Mouse (Mus musculus) c-Kit-positive CD71-positive TER-119-positive erythroid progenitor cells, embryonic 14.5 days (primary cell): ENCODE results near the gene Tpt1.
"Not testable (repeated sequence)": the region's sequence is repeated elsewhere in the genome, so short reads cannot be mapped to it uniquely, and the experiment has no call there.

Experiments
- DNase-seq: peaks from one replicate; pipeline ENCODE4 v3.0.0-alpha.2; 2013; ENCODE audit warnings: low spot score

The Tpt1 gene

DNA sequence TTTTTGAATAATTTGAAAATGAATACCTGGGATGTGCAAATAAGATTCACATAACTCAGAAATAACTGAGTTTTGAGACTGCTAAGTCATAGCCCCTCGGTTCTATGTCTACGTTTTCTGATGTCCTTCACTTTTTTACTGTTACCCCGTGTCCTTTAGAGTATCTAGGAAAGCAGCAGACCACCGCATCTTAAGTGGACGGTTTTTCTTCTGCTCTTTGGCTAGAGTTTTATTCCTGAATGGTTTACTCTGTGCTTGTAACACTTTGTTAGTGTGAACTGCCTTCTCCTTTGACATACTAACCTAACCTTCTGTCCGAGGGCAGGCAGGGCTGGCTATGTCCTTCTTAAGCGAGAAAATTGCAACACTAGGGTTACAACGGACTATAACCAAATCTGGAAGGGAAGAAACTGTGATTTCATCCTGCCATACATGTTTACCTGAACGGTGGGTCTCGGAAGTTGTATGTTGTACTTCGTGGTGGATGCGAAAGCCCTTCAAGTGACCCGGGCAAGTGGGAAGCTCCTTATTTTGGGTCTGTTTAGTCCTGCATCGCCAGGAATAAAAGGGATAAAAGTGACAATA, 690 bp upstream of the Tpt1 start:
- DNase-seq: peak; percentile 40

- peak; percentile 78 for DNase-seq
Measured at GRCm38 (mm10) chr14:75845698-75846115, 814 bp downstream of the Tpt1 start.

GRCm38 (mm10) chr14:75847669-75848068, 2.8 kb downstream of the Tpt1 start:
- no peak for DNase-seq

- no peak for DNase-seq
Measured at GRCm38 (mm10) chr14:75848482-75848881, 3.6 kb downstream of the Tpt1 start.

- DNase-seq: no peak
Measured at GRCm38 (mm10) chr14:75849236-75849635, 4.3 kb downstream of the Tpt1 start.

DNA sequence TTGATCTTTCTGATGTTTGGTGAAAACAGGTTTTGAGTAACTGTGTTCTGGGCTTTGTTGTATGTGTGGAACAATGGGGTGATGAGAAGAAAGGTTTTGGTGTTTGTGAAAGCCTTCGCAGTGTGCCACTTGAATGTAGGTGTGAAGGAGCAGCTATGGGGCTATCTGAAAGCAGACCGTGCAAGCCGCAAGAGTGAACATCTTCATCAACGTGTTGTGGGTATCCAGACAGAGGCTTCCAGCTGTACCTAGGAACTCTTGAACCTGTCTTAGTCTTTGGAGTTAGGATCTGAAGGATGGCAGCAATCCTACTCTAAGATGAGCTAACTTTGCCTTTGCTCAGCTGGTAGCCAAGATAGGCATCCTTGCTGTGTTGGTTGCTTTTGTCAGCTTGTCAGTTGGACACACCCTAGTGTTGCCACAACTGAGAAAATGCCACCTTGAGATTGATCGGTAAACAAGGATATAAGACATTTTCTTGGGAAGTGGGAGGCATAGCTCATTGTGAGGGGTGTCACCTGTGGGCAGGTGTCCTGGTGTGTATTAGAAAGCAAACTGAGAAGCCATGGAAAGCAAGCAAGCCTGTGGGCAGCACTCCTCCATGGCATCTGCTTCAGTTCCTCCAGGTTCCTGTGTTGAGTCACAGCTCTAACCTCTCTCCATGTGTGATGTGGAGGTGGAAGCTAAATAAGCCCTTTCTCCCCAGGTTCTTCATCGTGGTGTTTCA, 5.1 kb downstream of the Tpt1 start:
- no peak for DNase-seq

- DNase-seq: no peak
Measured at GRCm38 (mm10) chr14:75850819-75851218, 5.9 kb downstream of the Tpt1 start.

DNA sequence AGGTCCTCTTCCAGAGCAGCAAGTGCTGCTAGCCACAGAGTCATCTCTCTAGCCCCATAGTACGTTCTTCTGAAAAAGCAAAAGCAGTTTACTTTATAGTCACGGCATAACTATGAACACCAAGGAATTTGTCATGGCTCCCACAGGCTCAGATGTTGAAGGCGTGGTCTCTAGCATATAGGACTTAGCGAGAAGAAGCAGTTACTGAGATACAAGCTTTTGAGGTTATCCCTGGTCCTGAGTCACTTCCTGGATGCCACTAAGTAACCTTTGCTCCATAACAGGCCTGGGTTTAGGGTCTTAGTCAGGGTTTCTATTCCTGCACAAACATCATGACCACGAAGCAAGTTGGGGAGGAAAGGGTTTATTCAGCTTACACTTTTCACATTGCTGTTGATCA, 7.1 kb downstream of the Tpt1 start:
- DNase-seq: no peak

- DNase-seq: no peak
Measured at GRCm38 (mm10) chr14:75855263-75855992, 10.5 kb downstream of the Tpt1 start.

DNA sequence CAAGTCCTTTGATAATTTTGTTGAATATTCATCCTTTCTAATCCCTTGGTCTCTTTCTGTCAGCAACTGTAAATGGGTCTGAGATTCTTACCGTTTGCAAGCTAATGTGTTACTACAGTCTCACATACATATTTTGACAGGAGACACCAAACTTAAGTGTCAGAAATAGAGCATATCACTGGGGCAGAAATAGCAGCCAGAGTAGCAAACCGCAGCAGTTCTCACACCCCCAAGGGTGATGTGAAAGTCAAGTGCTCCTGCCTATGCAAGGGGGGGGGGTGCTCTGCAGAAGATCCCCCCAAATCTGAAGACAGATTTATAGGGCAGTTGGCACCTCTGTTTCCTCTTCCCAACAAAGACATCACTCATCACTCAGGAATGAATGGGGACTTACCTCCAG, 13.3 kb downstream of the Tpt1 start:
- DNase-seq: no peak

DNA sequence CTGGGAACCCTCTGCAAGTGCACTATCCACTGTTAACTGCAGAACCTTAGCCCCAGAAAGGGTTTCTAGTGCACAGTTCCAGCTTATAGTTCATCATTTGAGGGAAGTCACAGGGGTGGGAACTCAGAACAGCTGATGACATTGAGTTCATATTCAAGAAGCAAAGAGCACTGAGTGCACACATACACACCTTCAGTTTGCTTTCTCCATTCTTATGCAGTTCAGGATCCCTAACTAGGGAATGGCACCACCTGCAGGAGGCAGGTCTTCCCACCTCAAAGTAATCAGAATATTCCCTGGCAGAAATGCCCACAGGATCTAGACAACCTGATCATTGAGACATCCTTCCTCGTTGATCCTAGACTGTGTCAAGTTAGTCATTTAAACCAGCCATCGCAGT, 14.7 kb downstream of the Tpt1 start:
- no peak for DNase-seq

- no peak for DNase-seq
Measured at GRCm38 (mm10) chr14:75862701-75863100, 17.8 kb downstream of the Tpt1 start.

- no peak for DNase-seq
Measured at GRCm38 (mm10) chr14:75863549-75864409, 18.9 kb downstream of the Tpt1 start.

- no peak for DNase-seq
Measured at GRCm38 (mm10) chr14:75866706-75867333, 21.9 kb downstream of the Tpt1 start.

DNA sequence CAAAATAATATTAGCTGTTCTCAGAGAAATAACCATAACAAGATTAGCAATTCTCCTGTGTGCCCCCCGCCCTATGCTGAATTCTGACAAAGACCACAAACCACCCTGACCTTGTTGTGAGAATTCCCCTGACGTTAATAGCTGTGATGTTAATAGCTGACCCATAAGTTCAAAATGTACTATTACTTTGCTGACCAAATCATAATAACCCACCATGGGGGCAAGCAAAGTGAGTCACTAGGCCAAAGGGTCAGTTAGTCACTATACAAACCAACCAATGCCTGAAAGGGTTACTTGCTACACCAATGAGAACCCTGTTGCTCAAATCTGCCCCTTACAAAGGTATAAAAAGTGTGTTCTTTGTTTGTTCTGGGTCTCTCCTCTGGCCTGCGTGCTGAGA, 23.1 kb downstream of the Tpt1 start:
- DNase-seq: not testable (repeated sequence)

GRCm38 (mm10) chr14:75869769-75870363, 25.0 kb downstream of the Tpt1 start:
- DNase-seq: no peak

DNA sequence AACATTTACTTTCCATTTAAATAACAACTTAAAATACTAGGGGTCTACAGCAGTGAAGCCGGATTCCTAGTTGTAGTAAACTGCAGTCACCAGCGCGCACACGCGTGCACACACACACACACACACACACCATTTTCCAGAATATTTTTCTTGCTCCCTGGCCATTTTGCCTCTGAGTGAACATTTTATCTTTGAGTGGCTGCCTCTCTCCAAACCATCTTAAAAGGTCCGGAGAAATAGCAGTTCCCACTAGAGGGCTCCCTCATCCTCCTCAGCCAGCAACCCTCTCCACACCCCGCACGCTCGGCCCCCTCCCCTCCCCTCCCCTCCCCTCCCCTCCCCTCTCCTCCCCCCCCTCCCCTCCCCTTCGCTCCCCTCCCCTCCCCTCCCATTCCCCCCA, 25.7 kb downstream of the Tpt1 start:
- no peak for DNase-seq

DNA sequence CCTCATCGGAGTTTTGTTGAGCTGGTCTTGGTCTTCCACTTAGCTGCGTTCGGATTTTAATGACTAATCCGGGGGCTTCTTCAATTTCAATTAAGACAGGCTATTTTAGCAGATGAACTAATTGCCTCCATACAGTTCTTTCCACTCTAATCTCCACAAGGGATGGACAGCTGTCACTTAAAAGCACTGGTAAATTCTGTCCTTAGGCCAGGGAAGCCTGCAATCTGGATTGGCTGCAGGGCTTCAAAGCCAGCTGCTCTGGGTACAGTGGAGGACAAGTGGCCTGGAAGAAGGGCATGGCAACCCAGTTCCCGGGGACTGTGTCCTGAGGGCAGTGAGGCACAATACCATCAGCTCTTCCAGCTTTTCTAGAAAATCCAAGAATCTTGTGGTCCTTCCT, 26.2 kb downstream of the Tpt1 start:
- no peak for DNase-seq

DNA sequence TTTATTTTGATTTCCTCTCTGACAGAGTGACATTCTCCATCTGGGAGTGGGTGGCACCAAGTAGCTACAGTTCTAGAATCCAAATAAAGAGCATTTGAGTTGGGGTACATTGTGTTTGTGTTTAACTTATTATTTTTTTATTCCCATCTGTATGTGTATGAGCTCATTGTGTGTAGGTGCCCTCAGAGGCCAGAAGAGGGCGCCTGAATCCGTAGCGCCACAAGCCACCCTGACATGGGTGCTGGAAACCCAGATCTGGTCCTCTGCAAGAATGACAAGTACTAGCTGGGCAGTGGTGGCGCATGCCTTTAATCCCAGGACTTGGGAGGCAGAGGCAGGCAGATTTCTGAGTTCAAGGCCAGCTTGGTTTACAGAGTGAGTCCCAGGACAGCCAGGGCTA, 26.9 kb downstream of the Tpt1 start:
- DNase-seq: no peak

GRCm38 (mm10) chr14:75873612-75874011, 28.7 kb downstream of the Tpt1 start:
- DNase-seq: no peak

DNA sequence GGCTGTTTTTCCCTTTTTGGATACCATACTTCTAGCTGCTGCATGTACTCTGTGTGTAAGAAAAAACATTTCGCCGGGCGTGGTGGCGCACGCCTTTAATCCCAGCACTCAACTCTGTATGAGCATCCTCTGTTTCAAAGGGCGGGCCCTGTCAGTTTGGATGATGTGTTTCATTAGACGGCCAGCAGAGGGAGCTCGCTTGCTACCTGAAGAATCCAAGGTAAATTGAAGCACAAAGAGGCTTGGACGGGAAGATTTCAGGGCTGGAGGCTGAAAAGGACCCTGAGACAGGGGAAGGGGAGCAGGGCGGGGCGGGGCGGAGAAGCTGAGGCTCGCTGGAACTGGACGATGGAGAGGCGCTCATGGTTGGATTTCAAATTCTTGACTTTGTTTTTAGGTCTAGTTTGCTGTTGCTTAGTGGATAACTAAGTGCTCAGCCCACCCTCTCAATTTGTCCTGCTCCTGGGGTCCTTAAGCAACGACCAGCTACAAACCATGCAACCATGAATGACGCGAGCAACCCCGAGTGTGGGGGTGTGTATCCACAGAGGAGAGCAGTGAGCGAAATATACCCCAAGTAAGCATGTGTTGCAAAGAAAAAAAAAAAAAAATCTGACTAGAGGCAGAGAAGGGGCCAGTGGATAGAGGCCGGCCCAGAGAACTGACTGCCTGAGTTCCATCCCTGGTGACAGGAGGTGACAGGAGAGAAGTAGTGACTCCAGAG, 31.6 kb downstream of the Tpt1 start:
- DNase-seq: peak; percentile 70
